Mouse (Mus musculus) c-Kit-positive CD71-negative TER-119-negative erythroid progenitor cells, embryonic 14.5 days (primary cell): ENCODE results near the gene Klhl36.

Experiments
- DNase-seq: peaks from one replicate; pipeline ENCODE4 v3.0.0-alpha.2; 2013; ENCODE audit warnings: low read depth

Gene Klhl36

DNA sequence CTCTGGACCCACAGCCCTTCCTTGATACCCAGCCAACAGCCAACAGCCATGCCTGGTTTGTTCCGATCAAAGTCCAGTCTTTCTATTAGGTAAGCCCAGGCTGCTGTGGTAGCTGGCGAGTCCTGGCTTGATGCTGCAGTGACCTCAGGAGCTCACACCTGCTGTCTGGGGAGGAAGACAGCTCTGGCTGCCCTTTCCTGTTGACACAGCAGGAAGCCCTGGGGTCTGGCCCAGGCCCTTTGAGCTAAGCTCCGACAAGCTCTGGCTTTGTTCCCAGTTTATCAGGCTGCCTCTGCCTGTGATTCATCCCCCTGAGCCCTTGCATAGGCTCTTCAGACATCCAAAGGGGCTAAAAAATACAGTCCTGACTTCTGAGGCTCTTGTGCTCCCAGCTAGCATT is 23.5 kb downstream of the Klhl36 start:
- DNase-seq, result no peak

DNA sequence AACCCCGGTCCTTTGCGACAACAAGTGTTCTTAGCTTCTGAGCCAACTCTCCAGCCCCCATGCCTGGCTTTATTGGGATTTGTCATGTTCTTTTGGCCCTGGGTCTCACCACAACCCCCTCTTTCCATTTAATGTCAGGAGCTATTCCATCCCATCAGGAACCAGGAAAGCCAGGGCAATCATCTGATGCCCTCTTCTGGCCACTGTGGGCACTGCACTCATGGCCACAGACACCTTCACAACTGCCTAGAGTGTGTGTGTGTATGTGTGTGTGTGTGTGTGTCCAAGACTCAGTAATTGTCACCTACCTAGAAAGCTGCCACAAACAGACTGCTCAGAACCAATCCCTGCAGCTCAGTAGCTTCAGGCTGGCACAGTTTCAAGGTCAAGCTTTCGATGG is 25.1 kb downstream of the Klhl36 start:
- no peak for DNase-seq

- DNase-seq, result no peak
Measured at GRCm38 (mm10) chr8:119888012-119888411, 25.9 kb downstream of the Klhl36 start.

DNA sequence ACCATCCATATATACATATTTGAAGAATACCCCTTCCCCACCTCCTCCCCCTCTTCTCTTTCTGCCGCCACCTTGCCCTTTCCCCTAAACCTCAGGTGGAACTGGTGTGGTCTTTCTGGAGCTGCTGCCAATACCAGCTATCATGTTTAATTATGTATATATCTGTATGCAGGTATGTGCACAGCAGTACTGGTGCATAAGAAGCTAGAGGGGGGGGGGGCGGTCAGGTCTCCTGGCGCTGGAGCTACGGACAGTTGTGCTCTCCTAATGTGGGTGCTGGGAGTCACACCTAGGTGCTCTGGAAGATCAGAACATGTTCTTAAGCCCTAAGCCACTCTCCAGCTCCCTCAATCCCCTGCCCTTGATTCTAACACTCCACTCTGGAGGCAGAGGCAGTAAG is 35.0 kb downstream of the Klhl36 start:
- no peak for DNase-seq

- no peak for DNase-seq
Measured at GRCm38 (mm10) chr8:119897933-119898332, 35.9 kb downstream of the Klhl36 start.

- DNase-seq, result no peak
Measured at GRCm38 (mm10) chr8:119901349-119901748, 39.3 kb downstream of the Klhl36 start.

DNA sequence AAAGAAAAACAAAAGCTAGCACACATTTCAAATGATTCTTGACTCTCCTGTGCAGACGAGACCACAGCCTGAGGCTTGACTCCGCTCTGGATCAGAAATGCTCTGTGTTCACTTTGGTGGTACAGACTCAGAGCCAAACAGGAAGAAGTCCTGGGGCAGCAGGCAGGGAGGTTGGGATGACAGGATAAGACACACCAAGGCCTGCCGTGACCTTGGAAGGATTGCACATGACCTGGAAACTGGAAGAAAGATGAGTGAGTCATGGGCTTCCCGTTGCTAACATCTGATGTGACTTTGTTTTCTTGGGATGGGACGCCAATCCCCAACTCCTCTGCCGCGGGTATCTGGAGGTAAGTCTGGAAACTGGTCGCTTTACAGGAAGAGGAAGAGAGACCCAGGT is 39.9 kb downstream of the Klhl36 start:
- DNase-seq, result no peak

DNA sequence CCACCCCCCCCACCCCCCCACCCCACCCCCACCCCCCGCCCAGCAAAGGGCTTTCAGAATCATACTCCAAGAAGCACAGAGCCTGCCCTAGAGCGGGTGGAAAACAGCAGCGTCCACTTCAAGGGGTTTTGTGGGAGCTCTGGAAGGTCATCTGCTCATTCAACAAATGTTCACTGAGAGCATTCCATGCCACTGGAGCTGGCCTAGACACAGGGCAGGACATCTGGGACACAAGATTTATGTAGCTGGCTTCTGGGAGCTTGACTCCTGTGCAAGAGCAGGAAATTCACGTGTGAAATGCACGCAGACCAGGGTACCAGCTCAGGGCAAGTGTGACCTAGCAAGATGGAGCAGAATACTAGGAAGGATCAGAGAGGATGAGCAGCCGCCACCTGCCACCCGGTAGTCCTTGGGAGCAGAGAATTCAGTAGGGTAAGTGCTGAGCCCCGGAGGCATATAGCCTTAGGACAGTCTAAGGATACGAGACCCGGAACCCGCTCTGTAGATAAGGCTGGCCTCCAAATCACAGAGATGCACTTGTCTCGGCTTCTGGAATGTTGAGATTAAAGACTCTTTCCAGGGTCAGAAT is 42.4 kb downstream of the Klhl36 start:
- DNase-seq, result no peak

DNA sequence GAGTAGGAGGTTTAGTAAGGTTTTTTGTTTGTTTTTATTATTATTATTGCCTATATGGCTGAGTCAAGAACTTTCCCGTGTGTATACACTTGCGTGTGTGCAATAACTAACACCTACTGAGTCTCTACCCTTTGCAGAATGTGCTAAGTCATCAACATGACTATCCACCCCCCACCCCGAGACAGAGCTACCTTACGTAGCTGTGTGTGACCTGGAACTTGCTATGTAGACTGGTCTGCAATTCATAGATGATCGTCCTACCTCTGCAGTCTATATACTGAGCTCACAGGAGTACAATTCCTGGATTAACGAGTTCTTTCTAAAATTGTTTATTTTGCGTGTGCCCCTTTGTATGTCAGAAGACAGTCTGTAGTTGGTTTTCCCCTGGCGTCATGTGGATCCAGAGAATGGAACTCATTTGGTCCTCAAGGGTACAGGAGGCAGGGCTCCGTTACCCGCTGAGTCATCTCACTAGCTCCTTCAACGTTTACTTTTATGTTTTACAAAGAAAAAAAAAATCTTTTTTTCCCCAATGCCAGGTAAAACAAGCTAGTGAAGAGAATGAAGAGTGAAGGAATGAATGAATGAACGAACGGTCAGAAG is 48.0 kb downstream of the Klhl36 start, which contains the start of gene Usp10:
Usp10 (plus strand) TSS at position 417 of the 603 bp plus-strand sequence.
- DNase-seq, result no peak

DNA sequence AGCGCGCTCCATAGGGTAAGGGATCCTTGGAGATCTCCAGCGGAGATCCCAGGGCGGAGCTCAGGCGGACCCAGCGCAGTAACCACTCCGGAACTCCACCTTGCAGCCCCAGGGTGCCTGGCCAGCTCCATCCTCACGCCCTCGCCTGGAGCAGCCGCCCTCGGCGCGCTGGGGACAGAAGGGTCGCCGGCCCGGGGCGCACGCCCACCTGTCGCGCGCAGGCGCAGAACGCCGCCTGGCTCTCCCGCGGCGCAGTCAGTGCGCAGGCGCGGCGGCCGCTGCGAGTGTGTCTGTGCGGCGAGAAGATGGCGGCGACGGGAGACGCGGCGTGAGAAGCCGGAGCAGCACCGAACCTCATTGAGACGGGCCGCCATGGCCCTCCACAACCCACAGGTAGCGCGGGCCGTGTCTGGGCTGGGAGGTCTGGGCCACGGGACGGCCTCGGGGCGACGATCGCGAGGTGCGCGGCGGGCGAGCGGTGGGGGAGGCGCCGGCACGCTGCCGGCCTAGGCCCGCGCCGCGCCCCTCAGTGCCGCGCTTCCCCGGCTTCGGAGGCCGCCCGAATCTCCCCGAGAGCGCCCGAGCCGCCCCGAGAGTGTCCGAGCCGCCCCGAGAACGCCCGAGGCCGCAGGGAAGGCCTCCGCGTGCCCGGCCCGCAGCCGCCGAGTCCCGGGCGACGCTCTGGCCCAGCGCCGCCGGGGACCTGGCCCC is 48.6 kb downstream of the Klhl36 start, which contains the start of gene Gm20388:
Gm20388 (plus strand) TSS at position 295 of the 711 bp plus-strand sequence.
- peak; percentile 73 for DNase-seq

DNA sequence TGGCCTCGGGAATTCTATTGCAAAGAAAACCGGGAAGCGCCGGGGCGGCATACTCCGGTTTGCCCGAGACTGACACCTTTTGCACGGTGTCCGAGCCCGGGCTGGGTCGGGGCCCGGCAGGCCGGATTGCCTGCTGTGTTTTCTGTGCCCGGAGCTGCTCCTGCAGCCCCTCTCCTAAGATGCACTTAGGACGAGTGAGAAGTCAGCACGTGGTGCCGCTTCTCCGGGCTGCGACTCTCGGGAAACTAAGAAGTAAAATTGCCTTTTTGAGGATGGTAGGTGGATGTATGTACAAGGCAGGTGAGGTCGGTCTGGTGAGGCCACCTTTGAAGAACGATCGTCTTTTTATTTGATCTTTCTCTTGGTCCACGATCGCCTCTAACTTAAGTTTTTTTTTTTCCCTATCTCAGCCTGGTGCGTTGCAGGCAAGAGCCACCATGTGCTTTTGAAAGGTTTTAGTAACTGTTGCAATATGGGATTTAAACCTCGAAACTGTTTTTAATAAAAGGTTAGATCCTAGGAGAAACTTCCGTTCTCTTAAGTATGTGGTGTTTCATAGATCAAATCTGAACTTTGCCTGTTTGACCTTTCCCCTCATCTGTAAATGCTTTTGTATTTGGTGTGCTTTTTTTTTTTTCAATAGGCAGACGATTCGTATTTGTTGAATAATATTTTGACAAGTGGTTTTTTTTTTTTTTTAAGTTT is 49.3 kb downstream of the Klhl36 start:
- DNase-seq, result no peak

DNA sequence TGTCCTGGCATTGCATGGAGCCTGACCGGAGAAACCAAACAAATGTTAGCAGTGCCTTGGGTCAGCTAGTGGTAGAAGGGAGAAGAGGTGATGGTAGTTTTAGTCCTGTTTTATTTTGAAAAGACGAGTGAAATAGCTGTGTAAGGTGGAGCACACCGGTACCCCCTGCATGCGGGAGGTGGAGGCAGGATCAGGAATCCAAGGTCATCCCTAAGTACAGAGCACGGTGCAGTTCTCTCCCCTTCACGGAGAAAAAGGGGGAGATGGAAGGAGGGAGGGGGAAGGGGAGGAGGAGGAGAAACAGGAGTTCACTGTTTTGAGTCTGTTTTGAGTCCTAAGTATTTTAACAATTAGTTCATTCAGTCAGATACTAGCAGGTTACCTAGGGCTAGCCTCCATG is 50.6 kb downstream of the Klhl36 start:
- DNase-seq, result no peak

GRCm38 (mm10) chr8:119913181-119913580 is 51.1 kb downstream of the Klhl36 start:
- no peak for DNase-seq

GRCm38 (mm10) chr8:119914161-119914560 is 52.1 kb downstream of the Klhl36 start:
- no peak for DNase-seq

GRCm38 (mm10) chr8:119915298-119915697 is 53.2 kb downstream of the Klhl36 start:
- no peak for DNase-seq

DNA sequence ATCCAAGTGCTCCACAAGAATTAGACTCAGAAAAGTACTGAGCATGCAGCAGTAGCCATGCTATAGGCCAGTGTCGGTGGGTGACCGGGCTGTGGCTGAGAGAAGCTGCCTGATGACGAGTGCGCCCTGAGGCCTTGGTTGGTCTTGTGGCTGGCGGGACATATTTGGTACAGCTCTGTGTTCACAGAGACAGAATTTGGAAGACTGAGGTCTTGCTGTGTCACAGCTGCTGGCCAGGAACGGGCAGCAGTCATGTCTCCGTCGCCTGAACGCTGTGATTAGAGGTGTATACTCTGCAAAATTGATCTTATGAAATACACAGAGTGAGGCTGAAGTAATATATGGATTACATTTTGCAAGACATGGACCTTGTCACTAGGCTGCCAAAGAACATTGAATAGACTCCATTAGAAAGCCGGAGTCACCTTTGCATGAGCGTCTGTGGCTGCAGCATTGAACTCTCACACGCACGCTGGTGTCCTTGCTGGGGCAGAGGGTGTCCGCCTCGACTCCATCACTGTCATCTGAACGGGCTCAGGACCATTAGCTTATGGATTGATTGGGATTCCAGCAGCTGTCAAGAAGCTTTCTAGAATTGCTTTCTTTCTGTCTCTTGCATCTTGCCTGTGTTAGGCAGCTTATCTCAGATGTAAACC is 54.3 kb downstream of the Klhl36 start:
- no peak for DNase-seq

- no peak for DNase-seq
Measured at GRCm38 (mm10) chr8:119917415-119917814, 55.3 kb downstream of the Klhl36 start.

- no peak for DNase-seq
Measured at GRCm38 (mm10) chr8:119918155-119918567, 56.1 kb downstream of the Klhl36 start.

DNA sequence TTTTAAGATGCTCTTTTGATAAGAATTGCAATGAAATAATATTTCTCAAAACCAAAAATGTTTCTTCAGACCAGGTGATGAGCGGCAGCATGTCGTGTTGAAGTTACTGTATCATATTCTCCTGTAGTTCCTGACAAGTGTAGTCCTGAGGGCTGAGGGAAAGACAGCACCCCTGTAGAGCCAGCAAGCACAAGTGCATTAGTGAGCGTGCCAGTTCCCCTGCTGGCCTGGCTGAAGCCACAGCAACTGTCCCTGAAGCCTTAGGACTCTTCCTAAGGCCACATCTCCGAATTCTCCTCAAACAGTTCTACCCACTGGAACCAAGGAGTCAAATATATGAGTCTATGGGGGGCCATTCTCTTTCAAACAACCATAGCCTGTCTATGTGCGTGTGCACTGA is 61.2 kb downstream of the Klhl36 start:
- DNase-seq, result no peak

DNA sequence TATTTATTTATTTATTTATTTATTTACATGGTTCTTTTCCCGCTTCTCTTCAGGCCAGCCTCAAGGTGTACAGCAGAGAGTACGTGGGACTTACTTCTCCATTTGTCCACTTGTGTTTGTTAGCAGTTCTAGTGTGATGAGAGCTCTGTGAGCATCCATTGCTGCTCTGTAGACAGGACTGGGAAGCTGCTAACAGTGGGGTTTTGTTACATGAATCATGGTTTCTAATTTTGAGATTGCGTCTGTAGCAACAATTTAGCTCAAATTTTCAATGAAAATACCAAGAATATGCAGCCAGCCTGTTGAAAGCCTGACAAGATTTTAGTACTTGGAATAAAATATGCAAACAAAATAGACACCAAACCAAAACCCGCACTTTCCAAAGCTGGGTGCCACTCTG is 63.4 kb downstream of the Klhl36 start:
- DNase-seq, result no peak

GRCm38 (mm10) chr8:119926474-119926873 is 64.4 kb downstream of the Klhl36 start:
- peak; percentile 53 for DNase-seq
